Mouse (Mus musculus): ENCODE data around the gene F13b.

The F13b gene

DNA sequence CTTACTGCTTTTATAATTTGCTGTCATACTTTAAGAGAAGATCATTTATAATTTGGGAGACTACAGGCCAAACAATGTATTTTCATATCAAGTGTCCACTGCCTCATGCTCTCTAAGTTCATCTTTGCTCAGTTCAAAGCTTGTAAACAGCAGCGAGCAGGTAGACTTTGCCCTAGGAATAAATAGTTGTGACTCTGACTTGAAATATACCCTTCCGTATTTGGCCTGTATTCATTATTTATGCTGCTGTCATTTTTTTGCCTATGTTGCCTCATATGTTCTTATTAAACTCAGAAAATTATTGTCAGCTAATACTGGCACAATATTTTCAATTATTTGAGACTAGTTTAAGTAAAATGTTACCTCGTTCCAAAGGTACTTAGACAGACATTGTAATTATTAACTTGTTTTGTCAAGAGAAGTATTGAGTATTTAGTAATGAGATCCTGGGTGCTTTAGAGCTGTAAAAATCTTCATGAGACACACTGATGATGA, at the start of gene F13b:
Gene F13b (plus strand): TSS at position 445 of the 495 bp plus-strand sequence.
- no peak for DNase-seq (ENCODE audit: extremely low spot score)

DNA sequence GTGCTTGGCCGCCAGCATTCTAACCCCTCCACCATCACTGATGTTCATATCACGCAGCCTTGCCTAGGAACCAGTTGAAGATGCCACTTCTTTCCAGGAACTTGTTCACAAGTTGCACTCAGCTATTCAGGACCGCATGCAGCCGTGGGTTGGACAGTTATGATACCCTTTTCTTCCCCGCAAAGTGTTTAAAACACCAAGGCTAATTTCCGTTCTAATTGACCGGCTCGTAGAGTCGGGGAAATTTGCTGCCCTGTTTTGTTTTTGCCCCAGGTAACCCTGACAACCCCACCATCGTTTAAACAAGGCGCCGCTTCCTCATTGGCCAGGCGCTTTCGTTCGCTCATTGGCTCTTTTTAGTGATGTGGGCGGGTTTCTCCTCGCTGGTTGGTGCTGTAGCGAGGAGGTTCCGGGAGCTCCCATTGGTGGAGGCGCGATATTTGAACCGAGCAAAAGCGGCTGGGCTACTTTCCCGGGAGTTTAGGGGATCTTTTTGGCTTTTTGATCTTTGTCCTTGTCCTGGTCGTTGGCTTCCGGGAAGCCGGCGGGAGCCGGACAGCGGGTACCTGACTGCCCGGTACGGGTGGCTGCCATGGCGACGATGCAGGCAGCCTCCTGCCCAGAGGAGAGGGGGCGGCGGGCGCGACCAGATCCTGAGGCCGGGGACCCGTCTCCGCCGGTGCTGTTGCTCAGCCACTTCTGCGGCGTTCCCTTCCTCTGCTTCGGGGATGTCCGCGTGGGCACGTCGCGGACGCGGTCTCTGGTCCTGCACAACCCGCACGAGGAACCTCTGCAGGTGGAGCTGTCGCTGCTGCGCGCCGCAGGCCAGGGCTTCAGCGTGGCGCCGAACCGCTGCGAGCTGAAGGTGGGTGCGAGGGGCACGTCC, 46.9 kb upstream of the F13b start, which contains the start of gene Aspm:
Gene Aspm (plus strand): TSS at position 433 of the 886 bp plus-strand sequence.
- DNase-seq (ENCODE audit: extremely low spot score), result peak; percentile 92

DNA sequence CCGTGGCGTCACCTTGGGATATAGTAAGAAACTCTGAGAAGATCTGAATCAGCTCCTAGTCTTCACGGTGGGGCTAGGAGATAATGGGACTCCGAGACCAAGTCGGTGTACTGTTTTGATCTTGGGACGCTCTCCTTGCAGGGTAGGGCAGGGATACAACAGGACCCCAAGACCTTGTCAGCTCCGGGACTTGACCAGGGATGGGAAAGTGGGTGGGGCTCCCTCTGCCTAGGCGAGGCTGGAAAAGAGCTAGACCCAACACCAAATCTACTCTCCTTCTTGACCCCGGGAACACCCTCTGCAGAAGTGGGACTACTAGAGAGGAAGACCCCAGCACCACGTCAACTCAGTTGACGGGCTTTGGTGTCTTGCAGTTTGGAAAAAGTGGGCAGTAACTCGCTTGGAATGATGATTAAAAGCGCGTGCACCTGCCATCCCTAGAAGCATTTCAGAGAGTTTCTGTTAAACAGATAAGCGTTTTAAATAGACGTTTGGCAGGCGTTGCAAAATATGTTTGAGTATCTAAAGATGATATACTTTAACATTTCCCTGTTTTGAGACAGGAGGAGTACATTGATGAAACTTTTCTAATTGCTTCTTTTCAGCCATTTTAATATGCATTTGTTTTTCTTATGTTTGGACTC, 46.2 kb upstream of the F13b start:
- no peak for DNase-seq (ENCODE audit: extremely low spot score)

DNA sequence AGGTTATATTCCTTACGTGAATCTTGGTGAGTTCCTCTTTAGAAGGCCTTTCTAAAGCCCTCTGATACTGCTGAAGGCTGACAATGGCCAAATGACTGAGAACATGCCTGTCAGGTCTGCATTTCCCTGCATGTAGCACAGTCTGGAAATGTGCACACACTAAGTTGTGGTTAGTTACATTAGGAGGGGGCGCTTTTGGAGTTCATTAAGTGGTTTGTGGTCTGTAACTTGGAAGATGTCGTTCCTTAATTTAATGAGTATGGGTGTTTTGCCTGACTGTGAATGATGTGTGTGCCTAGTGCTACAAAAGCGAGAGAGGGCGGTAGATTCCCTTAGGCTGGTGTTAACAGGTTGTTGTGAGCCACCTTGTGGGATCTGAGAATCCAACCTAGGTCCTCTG, 40.7 kb upstream of the F13b start:
- DNase-seq (ENCODE audit: extremely low spot score), result no peak

DNA sequence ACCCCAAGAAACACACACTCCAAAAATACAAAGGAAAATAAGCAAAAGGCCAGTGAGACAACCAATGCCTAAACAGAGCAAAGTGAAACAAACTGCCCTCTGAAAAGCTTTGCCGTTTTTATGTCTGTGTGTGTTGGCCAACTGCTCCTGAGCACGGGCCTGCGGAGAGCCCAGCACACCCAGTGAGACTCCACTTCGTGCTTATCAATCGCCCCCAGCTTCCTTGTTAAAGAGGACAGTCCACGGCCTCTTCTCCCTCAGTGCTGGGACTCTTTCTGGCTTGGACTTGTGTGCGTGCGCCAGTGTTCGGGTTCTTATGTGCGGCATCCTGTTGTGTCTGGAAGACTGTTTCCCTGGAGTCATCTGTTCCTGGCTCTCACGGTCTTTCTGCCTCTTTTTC, 35.6 kb upstream of the F13b start:
- DNase-seq (ENCODE audit: extremely low spot score), result no peak

DNA sequence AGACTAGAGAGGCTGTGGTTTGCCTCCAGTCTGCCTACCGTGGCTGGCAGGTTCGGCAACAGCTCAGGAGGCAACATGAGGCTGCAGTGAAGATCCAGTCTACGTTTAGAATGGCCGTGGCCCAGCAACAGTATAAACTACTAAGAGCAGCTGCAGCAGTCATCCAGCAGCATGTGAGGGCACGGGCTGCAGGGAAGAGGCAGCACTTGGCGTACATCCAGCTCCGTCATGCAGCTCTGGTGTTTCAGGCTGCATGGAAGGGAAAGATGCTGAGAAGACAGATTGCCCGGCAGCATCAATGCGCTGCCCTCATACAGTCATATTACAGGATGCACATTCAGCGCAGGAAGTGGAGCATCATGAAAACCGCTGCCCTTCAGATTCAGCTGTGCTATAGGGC, 22.6 kb upstream of the F13b start:
- DNase-seq (ENCODE audit: extremely low spot score), result no peak

GRCm38 (mm10) chr1:139480246-139480645, 21.3 kb upstream of the F13b start:
- DNase-seq (ENCODE audit: extremely low spot score), result no peak

GRCm38 (mm10) chr1:139481146-139481545, 20.4 kb upstream of the F13b start:
- no peak for DNase-seq (ENCODE audit: extremely low spot score)

- DNase-seq (ENCODE audit: extremely low spot score), result no peak
Observed at GRCm38 (mm10) chr1:139494630-139495029, 6.9 kb upstream of the F13b start.

DNA sequence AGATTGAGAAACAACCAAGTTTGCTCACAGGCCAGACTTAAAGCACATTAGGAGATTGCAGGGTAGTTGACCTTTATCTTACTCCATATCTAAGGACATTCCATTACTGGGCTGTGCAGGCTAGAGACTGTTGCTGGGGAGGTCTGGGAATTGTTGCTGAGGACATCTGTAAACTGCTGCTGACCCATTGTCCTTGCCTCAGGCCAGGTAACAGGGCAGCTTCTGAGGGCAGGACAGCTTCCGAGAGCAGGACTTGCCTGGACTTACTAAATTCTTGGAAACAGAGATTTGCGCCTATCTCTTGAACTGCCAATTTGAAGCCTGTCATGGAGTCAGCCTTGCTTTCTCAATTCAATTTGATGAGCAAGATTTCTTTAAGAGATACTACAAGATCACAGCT, 6.1 kb upstream of the F13b start:
- no peak for DNase-seq (ENCODE audit: extremely low spot score)

DNA sequence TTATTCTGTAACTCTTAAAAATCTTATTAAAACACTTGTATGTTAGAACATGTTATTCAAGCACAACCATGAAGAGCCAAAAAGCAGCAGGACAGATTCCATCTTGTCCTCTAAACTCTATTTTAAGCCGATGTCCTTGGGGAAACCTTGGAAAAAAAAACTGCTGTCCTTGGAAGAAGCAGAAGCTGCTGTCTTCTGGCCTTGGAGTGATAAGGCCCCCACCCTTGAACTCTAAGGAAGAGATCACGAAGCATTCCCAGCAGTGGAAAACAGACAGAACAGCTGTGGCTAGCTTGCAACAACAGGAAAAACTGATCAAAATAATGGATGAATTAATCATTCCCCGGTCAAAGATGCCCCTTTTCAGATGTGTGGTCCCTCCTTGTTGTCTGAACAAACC, 5.3 kb upstream of the F13b start:
- no peak for DNase-seq (ENCODE audit: extremely low spot score)

- DNase-seq (ENCODE audit: extremely low spot score), result no peak
Observed at GRCm38 (mm10) chr1:139499751-139500150, 1.8 kb upstream of the F13b start.

DNA sequence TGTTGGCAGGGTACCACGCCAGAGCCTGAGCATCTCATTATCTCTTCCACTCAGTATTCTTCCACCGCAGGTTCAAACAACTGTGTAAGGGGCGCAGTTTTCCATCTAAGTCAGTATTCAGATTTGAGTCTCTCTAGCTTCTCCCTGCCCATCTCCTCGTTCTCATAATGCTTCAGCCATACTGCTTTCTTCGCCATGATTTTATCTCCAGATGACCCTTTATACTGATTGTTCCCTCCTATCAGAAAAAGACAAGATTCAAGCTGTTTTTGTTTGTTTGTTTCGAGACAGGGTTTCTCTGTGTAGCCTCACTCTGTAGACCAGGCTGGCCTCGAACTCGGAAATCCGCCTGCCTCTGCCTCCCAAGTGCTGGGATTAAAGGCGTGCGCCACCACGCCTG, 13.1 kb downstream of the F13b start:
- no peak for DNase-seq (ENCODE audit: extremely low spot score)

DNA sequence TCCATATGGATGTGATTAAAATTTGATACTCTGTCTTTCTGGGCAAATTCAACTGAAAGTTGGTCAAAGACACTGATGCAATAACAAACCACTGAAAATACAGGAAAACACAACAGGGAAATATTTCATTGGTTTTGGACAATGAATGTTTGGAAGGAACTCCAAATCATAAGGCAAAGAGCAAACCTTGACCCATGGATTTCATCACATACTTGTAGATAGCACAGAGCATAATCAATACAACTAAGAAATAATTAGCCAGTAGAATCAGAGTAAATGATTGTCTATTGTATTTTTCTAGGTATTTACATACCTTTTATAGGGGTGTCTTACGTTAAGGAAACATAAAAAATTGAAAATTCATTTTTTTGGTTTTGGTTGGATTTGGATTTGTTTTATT, 47.0 kb downstream of the F13b start:
- DNase-seq (ENCODE audit: extremely low spot score), result no peak

DNA sequence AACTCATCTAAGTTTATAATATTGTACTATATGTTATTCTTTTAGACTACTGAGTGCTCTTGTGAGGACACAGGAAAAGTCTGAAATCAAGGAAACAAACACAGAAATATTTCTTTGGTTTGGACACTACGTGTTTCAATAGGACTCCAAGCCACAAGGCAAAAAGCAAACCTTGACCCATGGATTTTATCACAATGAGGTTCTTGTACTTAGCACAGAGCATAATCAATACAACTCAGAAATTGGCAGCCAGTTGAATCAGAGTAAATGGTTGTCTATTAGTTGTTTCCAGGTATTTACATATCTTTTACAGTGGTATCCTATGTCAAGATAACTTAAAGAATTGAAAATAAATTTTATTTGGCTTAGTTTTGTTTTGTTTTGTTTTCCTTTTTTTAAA, 49.8 kb downstream of the F13b start:
- DNase-seq (ENCODE audit: extremely low spot score), result no peak

GRCm38 (mm10) chr1:139560024-139560423, 58.5 kb downstream of the F13b start, which contains the start of gene Cfhr1:
Gene Cfhr1, minus strand, starts transcription at chr1:139560272.
- no peak for DNase-seq (ENCODE audit: extremely low spot score)
